Mouse (Mus musculus) neural tube, postnatal 0 days (tissue): ENCODE measurements around the gene Krt73. TPM values are rescaled to one million over a fixed set of nuclear protein-coding genes. Genes with fewer than 3 reads are reported as not detected.

Source experiments
- polyA plus RNA-seq: library from polyadenylated mRNA; unstranded; fragments of >200 nt; fragmentation: Nextera tagmentation; extraction: Ambion mirVana; gene quantifications from 2 replicates; pipeline ENCODE4 v1.2.1, GENCODE M21; 2015

The Krt73 gene
- 0.37 and 0.65 TPM in 2 replicates for polyA plus RNA-seq

GRCm38 (mm10) chr15:101802296-101802835 is at the start of gene Krt73:
Gene Krt73, minus strand, starts transcription at chr15:101802346.

DNA sequence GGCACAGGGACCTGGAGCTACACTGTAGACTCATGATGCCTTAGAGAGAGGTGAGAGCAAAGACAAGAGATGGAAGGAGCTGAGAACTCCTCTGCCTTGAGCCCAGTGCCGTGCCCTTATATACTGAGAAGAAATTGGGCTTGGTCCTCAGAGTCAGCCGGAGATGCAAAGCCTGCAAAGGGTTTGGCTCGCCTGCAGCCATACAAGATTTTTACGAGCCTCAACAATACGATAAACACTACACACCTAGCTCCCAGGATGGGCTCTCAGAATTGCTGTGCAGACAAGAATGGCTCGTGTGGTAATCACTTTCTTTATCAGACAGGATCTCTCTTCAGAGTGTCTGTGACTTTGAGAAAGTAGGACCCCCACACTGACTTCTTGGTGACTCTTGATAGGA is 48.5 kb upstream of the Krt73 start, which contains the start of gene Krt1:
Gene Krt1 (minus strand): TSS at position 101 of the 400 bp plus-strand sequence.

GRCm38 (mm10) chr15:101817875-101818274 is 15.7 kb upstream of the Krt73 start, which contains the start of gene Krt2:
Gene Krt2, minus strand, starts transcription at chr15:101818169.

DNA sequence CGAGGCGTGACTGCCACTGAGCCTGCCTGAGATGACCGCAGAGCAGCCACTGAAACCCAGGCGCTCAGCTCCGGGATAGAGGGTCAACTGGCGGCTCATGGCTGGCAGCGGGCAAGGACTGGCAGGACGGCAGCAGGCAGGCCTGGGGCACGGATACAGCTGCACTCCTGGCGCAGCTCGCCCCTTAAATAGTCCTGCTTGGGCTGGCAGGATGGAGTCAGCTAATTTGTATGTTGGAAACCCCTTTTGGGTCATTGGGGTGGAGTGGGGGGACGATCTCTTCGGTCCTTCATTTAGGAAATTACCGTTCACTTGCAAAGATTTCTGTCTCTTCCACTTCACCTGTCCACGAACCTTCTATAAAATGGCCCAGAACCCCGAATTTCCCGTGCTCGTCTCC is 15.8 kb downstream of the Krt73 start, which contains the start of gene Krt72:
Gene Krt72 (minus strand): TSS at position 101 of the 400 bp plus-strand sequence.

Other genes with a start within 250 kb of the Krt73 start
- gene Krt90, start 239.4 kb downstream of the Krt73 start, polyA plus RNA-seq, result 0.11 and 0.28 TPM in 2 replicates
- 0.24 and 0.31 TPM in 2 replicates for gene Krt75, start 228.4 kb downstream of the Krt73 start, polyA plus RNA-seq
- not detected in 2 replicates for gene Gm5414, start 174.2 kb downstream of the Krt73 start, polyA plus RNA-seq
- not detected in 2 replicates for gene Gm5478, start 155.0 kb downstream of the Krt73 start, polyA plus RNA-seq
- gene Krt6b, start 122.1 kb downstream of the Krt73 start, polyA plus RNA-seq, result not detected in 2 replicates
- not detected in 2 replicates for gene Krt6a, start 108.0 kb downstream of the Krt73 start, polyA plus RNA-seq
- 0.12 and 0.17 TPM in 2 replicates for gene Krt5, start 89.4 kb downstream of the Krt73 start, polyA plus RNA-seq
- 0.64 and 0.95 TPM in 2 replicates for gene Krt71, start 59.2 kb downstream of the Krt73 start, polyA plus RNA-seq
- gene Krt72, start 15.9 kb downstream of the Krt73 start, polyA plus RNA-seq, result not detected in 2 replicates
- gene Krt2, start 15.8 kb upstream of the Krt73 start, polyA plus RNA-seq, result 0.12 and 0.17 TPM in 2 replicates
- gene Krt1, start 48.4 kb upstream of the Krt73 start, polyA plus RNA-seq, result 20.8 and 23.0 TPM in 2 replicates
- 0.47 and 0.89 TPM in 2 replicates for gene Krt77, start 67.4 kb upstream of the Krt73 start, polyA plus RNA-seq
- gene Krt76, start 90.6 kb upstream of the Krt73 start, polyA plus RNA-seq, result not detected in 2 replicates
- not detected in 2 replicates for gene Krt4, start 122.4 kb upstream of the Krt73 start, polyA plus RNA-seq
- 0.28 and 0.32 TPM in 2 replicates for gene Krt79, start 138.0 kb upstream of the Krt73 start, polyA plus RNA-seq
- gene Krt78, start 151.9 kb upstream of the Krt73 start, polyA plus RNA-seq, result not detected in 2 replicates
- gene Krt8, start 202.1 kb upstream of the Krt73 start, polyA plus RNA-seq, result 0.45 and 0.87 TPM in 2 replicates
- gene Krt18, start 225.8 kb upstream of the Krt73 start, polyA plus RNA-seq, result 1.4 and 1.9 TPM in 2 replicates